ENCODE assay signal across 8 mouse cellular contexts in the genomic region with DNA sequence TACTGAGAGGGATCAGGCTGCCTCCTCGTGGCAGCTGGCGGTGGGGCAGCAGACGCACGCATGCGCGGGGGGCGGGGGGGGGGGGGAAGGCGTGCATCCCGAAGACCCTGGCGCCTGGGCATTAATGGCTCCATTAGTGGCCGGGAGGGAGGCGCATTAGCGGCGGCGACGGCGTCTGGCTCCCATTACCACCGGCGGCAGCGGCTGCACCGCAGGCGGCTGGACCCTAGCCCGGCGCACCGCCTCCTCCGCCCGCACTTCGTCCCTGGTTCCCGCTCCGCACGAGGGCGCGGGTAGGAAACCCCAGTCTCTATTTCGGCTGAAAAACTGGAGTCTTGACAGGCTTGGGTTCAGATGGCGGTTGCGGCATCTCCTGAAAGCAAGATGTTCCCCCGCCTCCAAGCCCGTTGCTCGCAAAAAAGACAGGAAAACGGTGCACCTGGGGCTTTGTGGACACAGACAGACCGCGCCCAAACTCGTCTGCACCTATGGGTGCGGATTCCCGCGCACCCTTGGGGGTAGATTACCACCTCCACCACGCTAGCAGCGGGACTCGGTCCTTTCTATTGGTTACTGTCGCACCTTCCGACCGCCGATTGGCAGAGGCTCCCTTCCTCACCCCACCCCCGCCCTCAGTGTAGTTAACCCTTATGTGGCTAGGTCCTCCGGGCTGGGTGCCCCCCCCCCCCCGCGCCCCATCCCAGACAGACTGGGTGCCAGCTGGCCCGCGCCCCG. TPM values are rescaled to one million over a fixed set of nuclear protein-coding genes. Genes with fewer than 3 reads are reported as not detected.
DNase-seq lines count a peak whose midpoint lies in the region; ATAC-seq lines count a peak whose summit lies in the region.

No protein-coding gene starts in this region.

- peak overlapping the region; percentile 82 for H3K9ac ChIP-seq in hindbrain, embryonic 14.5 days

- no peaks in the 10 kb centered on the region for H3K9me3 ChIP-seq in hindbrain, embryonic 14.5 days (ENCODE audit: control insufficient read depth, low read length)

- peak; percentile 88 for DNase-seq in Muller cell, postnatal 12 days (ENCODE audit: inconsistent ontology term)
- peak; percentile 91 for DNase-seq in cerebellum, adult 9-10 months
- peak; percentile 84 to 86 for DNase-seq in frontal cortex, postnatal 10 days (ENCODE audit: low spot score in 2 of 2)
- DNase-seq in hindbrain, embryonic 14.5 days (ENCODE audit: low spot score): peak; percentile 83
- peak; percentile 85 for DNase-seq in layer of hippocampus, postnatal 36 days
- DNase-seq in lung, postnatal 14 days: peak; percentile 79
- peak; percentile 80 for DNase-seq in ovary, postnatal 36 days (ENCODE audit: low spot score)
- peak; percentile 87 to 94 for DNase-seq in thymus, postnatal 10 days (ENCODE audit: low spot score in 2 of 2)

- peak overlapping the region; percentile 99 for H3K27ac ChIP-seq in hindbrain, embryonic 14.5 days

- peak overlapping the region; percentile 79 for H3K4me2 ChIP-seq in hindbrain, embryonic 14.5 days (replicated peaks)

- peak overlapping the region; percentile 65 for H3K4me3 ChIP-seq in hindbrain, embryonic 14.5 days (replicated peaks; ENCODE audit: low read length)

- no peaks in the 10 kb centered on the region for H3K27me3 ChIP-seq in hindbrain, embryonic 14.5 days (ENCODE audit: control insufficient read depth, insufficient read depth, low read length)

- H3K4me1 ChIP-seq in hindbrain, embryonic 14.5 days (replicated peaks; ENCODE audit: control insufficient read depth, insufficient read depth, low read length): peaks cover 62% of the 10 kb centered on the region

- ATAC-seq in hindbrain, embryonic 14.5 days (ENCODE audit: low FRiP score): peak; percentile 63

- 0% methylated on average over 49 of the region's 60 CpGs for WGBS in hindbrain, embryonic 14.5 days

- peaks cover 8% of the 10 kb centered on the region; the same call in 1 of the 2 replicates for H3K36me3 ChIP-seq in hindbrain, embryonic 14.5 days (replicated peaks; ENCODE audit: control insufficient read depth, insufficient read depth)

RNA-seq across cellular contexts. Expression of gene Cic, which starts 11.0 kb away (rescaled TPM):
- polyA plus RNA-seq in hindbrain, embryonic 14.5 days (2014; fragmentation: Nextera tagmentation; extraction: Ambion mirVana): 42.5 and 47.5 TPM in 2 replicates
- total RNA-seq in layer of hippocampus, postnatal 36 days (2021): 100 to 1,000 TPM; 173 to 213 TPM

RNA-seq across cellular contexts. Expression of gene Pafah1b3, which starts 19.3 kb away (rescaled TPM):
- 523 and 576 TPM in 2 replicates for polyA plus RNA-seq in hindbrain, embryonic 14.5 days (2014; fragmentation: Nextera tagmentation; extraction: Ambion mirVana)
- total RNA-seq in layer of hippocampus, postnatal 36 days (2021): 10 to 100 TPM; 21.2 to 25.9 TPM

RNA-seq across cellular contexts. Expression of gene Prr19, which starts 22.7 kb away (rescaled TPM):
- 4.2 and 5.2 TPM in 2 replicates for polyA plus RNA-seq in hindbrain, embryonic 14.5 days (2014; fragmentation: Nextera tagmentation; extraction: Ambion mirVana)
- not detected for total RNA-seq in layer of hippocampus, postnatal 36 days (2021)

RNA-seq across cellular contexts. Expression of gene Tmem145, which starts 27.4 kb away (rescaled TPM):
- polyA plus RNA-seq in hindbrain, embryonic 14.5 days (2014; fragmentation: Nextera tagmentation; extraction: Ambion mirVana): 74.9 and 81.2 TPM in 2 replicates
- 10 to 100 TPM; 24.5 to 26.0 TPM for total RNA-seq in layer of hippocampus, postnatal 36 days (2021)

RNA-seq across cellular contexts. Expression of gene Erf, which starts 27.9 kb away (rescaled TPM):
- 5.7 and 6.7 TPM in 2 replicates for polyA plus RNA-seq in hindbrain, embryonic 14.5 days (2014; fragmentation: Nextera tagmentation; extraction: Ambion mirVana)
- 10 to 100 TPM; 34.3 to 35.4 TPM for total RNA-seq in layer of hippocampus, postnatal 36 days (2021)

Comparison
In these comparisons a context has a peak if more than half of its experiments do, and no peak if none do; other contexts are left out.
1. Peak in every context shown above with its lines: DNase-seq, ATAC-seq, H3K4me3 ChIP-seq and H3K27ac ChIP-seq.